Mouse (Mus musculus): Measurements from ENCODE around the gene Inafm1.

GRCm38 (mm10) chr7:16229869-16230268 lies 43.5 kb downstream of the Inafm1 start:
- TF ChIP-seq CTCF (IDR thresholded peaks at IDR 0.05; ENCODE audit: extremely low read depth, insufficient read depth, insufficient read length, insufficient replicate concordance) (no peak), POLR2A (IDR thresholded peaks at IDR 0.05; ENCODE audit: low read depth, low read length) (no peak)
